Mouse (Mus musculus) liver, postnatal 0 days (tissue): ENCODE measurements around the gene Olfr1396.

Source experiments
- CTCF ChIP-seq: sonication (generic); IDR thresholded peaks from 2 replicates; pipeline ENCODE4 v1.5.1; 2016; ENCODE audit warnings: antibody characterized with exemption, low read depth
- EP300 ChIP-seq: IDR thresholded peaks from 2 replicates; pipeline ENCODE4 v1.6.1; 2016; ENCODE audit warnings: antibody characterized with exemption, low read depth, mild to moderate bottlenecking

- TF ChIP-seq CTCF: no peak
- TF ChIP-seq EP300: no peak
Measured at GRCm38 (mm10) chr11:49083146-49083545, 31.5 kb downstream of the Olfr1396 start.
